Mouse (Mus musculus) liver, embryonic 14.5 days (tissue): Measurements from ENCODE around the gene Sytl2.

ENCODE experiments used
- CTCF ChIP-seq: IDR thresholded peaks from 2 replicates; pipeline ENCODE4 v1.5.1; 2016; ENCODE audit warnings: antibody characterized with exemption, low read depth, control low read depth
- EP300 ChIP-seq: IDR thresholded peaks from 2 replicates; pipeline ENCODE4 v1.6.1; 2016; ENCODE audit warnings: antibody characterized with exemption, low read depth

- TF ChIP-seq CTCF (no peak), EP300 (peak; percentile 88)
Measured at GRCm38 (mm10) chr7:90442518-90443080, 140.5 kb downstream of the Sytl2 start, which contains the start of gene Crebzf.
